Mouse (Mus musculus) T-helper 1 cell (primary cell): ENCODE measurements around the gene Lamtor1.

Experiments used
- in situ Hi-C: fragments of 300-600 bp; cut with MboI, MseI; formaldehyde crosslinking; loops from one replicate; pipeline ENCODE4 v1.15.1; 2025; ENCODE audit warnings: high pct_unique_total_duplicates

The Lamtor1 gene

GRCm38 (mm10) chr7:101955276-101955675, 49.6 kb downstream of the Lamtor1 start:
- in situ Hi-C loops, result loop anchor here (10.0 kb wide), 1 partner anchor 650 kb away; the partner anchor contains the start of gene Atg16l2

- in situ Hi-C loops, result loop anchor here (10.0 kb wide), 1 partner anchor 651 kb away; the partner anchor contains the start of gene Atg16l2
Observed at GRCm38 (mm10) chr7:101955862-101956261, 50.2 kb downstream of the Lamtor1 start.

- in situ Hi-C loops, result loop anchor here (10.0 kb wide), 1 partner anchor 652 kb away; the partner anchor contains the start of gene Atg16l2
Observed at GRCm38 (mm10) chr7:101956481-101956880, 50.8 kb downstream of the Lamtor1 start.

DNA sequence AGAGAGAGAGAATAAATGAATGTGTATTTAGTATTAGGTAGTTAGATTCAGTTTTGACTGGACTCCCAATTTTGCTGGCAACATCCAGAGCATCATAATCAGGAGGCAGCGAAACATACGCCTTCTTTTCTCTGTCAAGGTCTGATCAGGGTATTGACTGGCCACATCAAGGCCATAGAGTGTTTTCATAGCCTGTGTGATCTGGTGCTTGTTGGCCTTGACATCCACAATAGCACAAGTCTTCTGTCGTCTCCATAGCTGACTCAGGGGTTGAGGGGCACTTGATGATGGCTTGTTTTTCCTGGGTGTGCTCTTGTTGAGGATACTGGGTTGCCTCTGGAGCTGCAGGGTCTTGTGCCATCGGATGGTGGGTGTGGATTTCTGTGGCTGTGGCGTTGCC, 51.2 kb downstream of the Lamtor1 start:
- in situ Hi-C loops, result loop anchor here (10.0 kb wide), 1 partner anchor 652 kb away; the partner anchor contains the start of gene Atg16l2

DNA sequence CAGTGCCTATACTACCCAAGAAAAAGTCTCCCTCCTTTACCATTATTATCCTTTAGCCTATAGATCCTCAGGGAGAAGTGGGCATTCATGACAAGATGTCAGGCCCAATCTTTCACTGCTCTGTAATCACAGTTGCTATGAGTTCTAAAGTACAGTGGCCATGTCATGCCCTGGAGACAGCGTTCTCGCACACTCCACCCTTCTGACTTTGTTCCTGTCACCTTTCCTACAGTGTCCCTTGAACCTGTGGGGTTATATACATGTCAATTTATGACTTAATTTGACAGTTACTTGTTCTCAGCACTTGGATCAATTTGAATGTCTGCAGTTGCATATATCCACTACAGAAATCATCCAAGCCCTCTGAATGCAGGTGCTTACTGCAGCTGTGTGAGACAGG, 57.1 kb downstream of the Lamtor1 start:
- in situ Hi-C loops, result no loop called here

DNA sequence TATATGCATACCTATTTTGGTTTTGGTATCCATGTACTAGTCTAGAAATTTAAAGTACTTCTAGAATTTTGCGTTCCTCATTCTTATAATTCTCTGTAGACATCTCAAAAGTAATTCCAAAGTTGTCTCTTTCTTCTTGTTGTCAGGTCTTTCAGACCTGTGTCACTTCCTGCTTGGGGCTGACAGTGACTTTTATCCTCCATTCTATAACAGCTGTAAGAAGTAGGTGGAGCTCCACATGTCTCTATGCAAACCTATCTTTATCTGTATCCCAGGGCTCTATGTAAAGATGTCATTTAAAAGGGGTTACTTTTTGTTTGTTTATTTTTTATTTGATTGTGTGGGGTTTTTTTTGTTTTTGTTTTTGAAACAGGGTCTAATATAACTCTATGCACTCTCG, 57.9 kb downstream of the Lamtor1 start:
- in situ Hi-C loops, result no loop called here

DNA sequence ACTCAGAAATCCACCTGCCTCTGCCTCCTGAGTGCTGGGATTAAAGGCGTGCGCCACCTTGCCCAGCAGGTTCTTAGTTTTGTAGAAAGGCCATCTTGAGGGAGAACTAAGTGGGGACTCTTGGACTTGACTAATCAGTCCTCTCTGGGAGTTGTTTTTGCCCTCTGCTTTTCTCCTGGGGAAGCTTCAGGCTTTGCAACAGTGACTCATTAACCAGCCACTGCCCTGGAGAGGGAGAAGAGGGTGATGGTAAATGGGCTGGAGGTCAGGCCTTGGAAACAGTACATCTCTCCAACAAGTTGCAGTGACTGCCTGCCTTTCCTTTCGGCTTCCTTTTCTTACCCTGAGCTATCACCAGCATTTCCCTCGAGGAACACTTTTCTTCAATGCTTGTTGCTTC, 58.8 kb downstream of the Lamtor1 start:
- in situ Hi-C loops, result no loop called here

DNA sequence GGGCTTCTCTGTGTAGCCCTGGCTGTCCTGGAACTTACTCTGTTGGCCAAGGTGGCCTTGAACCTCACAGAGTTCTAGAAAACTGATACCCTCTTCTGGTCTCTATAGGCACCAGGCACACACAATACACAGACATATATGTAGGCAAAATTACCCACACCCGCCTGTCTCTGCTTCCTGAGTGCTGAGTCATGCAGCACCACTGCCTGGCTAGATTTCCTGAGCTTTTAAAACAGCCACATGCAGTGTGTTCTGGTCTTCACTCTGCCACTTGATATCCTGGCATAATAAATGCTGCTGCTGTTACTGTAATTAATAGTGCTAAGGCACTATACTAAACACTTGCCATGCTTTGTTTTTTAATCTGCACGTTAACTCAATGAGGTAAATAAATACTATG, 59.9 kb downstream of the Lamtor1 start:
- in situ Hi-C loops, result no loop called here

DNA sequence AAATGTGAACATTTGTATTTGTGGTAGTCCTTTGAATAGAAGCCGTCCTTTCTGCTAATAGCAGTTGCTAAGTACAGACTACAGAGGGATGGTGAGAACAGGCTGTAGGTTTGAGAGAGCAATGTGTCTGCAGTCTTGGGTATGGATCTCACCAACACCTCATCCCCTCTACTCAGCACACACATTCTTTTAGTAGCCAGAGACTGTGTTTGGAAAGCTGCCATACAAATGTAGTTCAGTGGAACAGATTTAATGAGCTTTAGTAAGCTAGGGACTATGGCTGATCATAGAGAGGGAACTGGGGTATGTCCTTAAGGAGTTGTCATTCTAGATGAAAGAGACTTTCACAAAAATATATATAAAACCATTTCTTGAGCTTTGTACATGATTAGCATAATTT, 61.6 kb downstream of the Lamtor1 start:
- in situ Hi-C loops, result no loop called here

DNA sequence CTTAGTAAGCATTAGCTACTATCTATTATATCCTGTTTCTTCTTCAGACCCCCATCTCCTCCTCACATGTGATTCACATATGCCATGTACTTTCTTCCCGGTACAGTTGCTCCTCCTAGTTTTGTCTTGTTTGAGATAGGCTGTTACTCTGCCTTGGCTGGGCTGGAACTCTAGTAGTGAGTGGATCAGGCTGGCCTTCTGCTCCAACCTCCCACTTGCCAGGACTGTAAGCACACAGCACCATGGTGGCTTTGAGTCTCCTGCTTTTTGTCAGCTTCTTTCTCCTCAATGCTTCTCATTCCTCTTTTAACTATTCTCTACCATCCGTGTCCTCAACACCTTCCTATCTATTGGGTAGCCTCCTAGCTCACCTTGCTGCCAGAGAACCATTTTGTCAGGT, 63.0 kb downstream of the Lamtor1 start:
- in situ Hi-C loops, result no loop called here

DNA sequence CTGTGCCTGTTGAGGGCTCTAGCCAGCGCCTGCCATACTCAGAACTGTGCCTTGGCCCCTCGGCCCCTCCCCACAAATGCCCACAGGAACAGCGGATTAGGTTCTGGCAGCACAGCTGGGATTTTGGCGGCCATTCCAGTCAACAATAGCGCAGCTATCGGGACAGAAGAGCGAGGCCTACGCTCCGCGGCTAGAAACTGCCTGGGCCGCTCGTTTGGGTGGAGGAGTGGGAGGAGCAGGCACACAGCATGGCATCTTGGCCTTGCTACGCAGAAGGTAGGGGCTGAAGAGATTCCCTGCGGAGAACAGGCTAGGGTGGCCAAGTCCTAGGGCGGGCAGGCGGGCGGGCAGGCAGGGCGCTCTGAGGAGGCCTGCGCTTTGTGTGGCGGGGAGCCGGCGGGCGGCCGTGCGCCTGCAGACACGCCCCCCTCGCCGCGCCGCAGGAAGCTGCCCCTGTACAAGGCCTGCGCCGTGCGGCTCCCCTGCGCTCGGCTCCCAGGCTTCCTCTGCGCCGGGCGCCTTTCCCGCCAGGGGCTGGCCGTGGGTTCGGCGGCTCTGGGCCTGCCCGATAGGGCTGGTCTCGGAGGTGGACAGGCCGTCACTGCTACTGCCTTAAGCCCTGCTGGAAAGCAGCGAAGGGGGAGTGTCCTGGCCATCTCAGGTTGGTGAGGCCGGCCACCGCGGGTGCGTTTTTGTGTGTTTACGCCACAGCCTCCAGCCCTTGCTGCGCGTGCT, 64.2 kb downstream of the Lamtor1 start:
- in situ Hi-C loops, result no loop called here

GRCm38 (mm10) chr7:101970429-101970775, 64.7 kb downstream of the Lamtor1 start:
- in situ Hi-C loops, result no loop called here

GRCm38 (mm10) chr7:101970821-101971461, 65.2 kb downstream of the Lamtor1 start:
- in situ Hi-C loops, result no loop called here

- in situ Hi-C loops, result no loop called here
Observed at GRCm38 (mm10) chr7:101971721-101972120, 66.0 kb downstream of the Lamtor1 start.

DNA sequence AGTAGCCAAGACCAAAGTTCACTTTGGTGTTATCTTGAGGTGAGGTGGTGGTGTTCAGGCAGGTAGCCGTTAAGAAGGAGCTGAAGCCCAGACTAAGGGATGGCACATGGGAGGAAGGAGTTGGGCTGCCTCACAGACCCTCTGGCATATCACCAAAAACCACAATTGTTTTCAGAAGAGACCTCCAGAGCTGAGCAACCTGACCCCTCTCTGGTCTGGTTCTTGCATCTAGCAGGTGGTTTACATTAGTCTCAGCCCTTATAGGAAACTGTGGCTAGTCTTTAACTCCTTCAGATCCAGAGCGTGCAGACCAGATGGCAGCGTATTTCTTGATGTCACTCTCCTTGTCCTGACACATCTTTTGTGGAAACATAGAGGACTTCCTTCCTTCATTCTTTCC, 68.0 kb downstream of the Lamtor1 start:
- in situ Hi-C loops, result no loop called here

GRCm38 (mm10) chr7:101974505-101974904, 68.8 kb downstream of the Lamtor1 start:
- in situ Hi-C loops, result no loop called here
